Mouse (Mus musculus) lung, adult 2 months (tissue): ENCODE data around the gene Itgb4.

Experiments
- CTCF ChIP-seq: fragments of 200-500 bp; IDR thresholded peaks from 2 replicates; pipeline ENCODE4 v1.5.1; 2011; ENCODE audit warnings: mild to moderate bottlenecking, low read length, control low read depth; ENCODE audit not compliant: insufficient read depth
- POLR2A ChIP-seq: fragments of 200-500 bp; IDR thresholded peaks from 2 replicates; pipeline ENCODE4 v1.6.1; 2011; ENCODE audit warnings: low read depth, mild to moderate bottlenecking, control low read depth, low read length, borderline replicate concordance; ENCODE audit errors: extremely low read depth

- TF ChIP-seq CTCF, result no peak
- no peak for TF ChIP-seq POLR2A
Observed at GRCm38 (mm10) chr11:116004186-116004823, 29.8 kb downstream of the Itgb4 start.
